Mouse (Mus musculus) G1E (cell line): ENCODE measurements around the gene Pgbd5. TPM values are rescaled to one million over a fixed set of nuclear protein-coding genes. Genes with fewer than 3 reads are reported as not detected.

Experiments used
- ATAC-seq: 2 replicates; pipeline ENCODE4 v1.8.0; 2016; ENCODE audit warnings: mild to moderate bottlenecking; ENCODE audit not compliant: insufficient number of reproducible peaks, poor library complexity, low FRiP score, severe bottlenecking; ENCODE audit errors: extremely low read depth
- DNase-seq: peaks from one replicate; pipeline ENCODE4 v3.0.0; 2012; ENCODE audit warnings: low spot score
- H3K27me3 ChIP-seq: 2 replicates; pipeline ENCODE4 v1.6.1; 2012; ENCODE audit warnings: mild to moderate bottlenecking, low read length, inconsistent platforms; ENCODE audit not compliant: insufficient read depth
- H3K36me3 ChIP-seq: replicated peaks from 2 replicates; pipeline ENCODE3; 2012; ENCODE audit warnings: mild to moderate bottlenecking, inconsistent platforms
- H3K4me1 ChIP-seq: 2 replicates; pipeline ENCODE4 v1.6.1; 2012; ENCODE audit warnings: low read depth, low read length, inconsistent platforms, mixed read lengths; ENCODE audit not compliant: insufficient read depth
- H3K4me3 ChIP-seq: 2 replicates; pipeline ENCODE4 v1.5.1; 2012; ENCODE audit warnings: low read depth, mild to moderate bottlenecking, inconsistent platforms, low read length, moderate library complexity, mixed read lengths
- H3K9me3 ChIP-seq: replicated peaks from 2 replicates; pipeline ENCODE4 v1.6.1; 2012; ENCODE audit warnings: inconsistent platforms
- CTCF ChIP-seq: IDR thresholded peaks from 2 replicates; pipeline ENCODE4 v1.5.1; 2012; ENCODE audit warnings: low read depth, low read length, inconsistent platforms, mixed read lengths
- GATA1 ChIP-seq: IDR thresholded peaks from 2 replicates; pipeline ENCODE4 v1.6.1; 2012; ENCODE audit warnings: borderline replicate concordance, low read length, inconsistent platforms, mixed read lengths
- GATA2 ChIP-seq: IDR thresholded peaks from 2 replicates; pipeline ENCODE4 v1.6.1; 2012; ENCODE audit warnings: low read depth, low read length, inconsistent platforms, borderline replicate concordance
- POLR2AphosphoS5 ChIP-seq: IDR thresholded peaks from 2 replicates; pipeline ENCODE4 v1.6.1; 2012; ENCODE audit warnings: low read depth, low read length, inconsistent platforms; ENCODE audit not compliant: insufficient replicate concordance
- TAL1 ChIP-seq: conservative IDR thresholded peaks from 2 replicates; pipeline ENCODE4 v1.6.1; 2012; ENCODE audit warnings: low read depth, low read length, inconsistent platforms, mixed read lengths
- polyA plus RNA-seq: library from polyadenylated mRNA; stranded (reverse); fragments of >175 nt; gene quantifications from 2 replicates; pipeline ENCODE4 v1.2.3, GENCODE M21; 2012
- total RNA-seq, 2 experiments: library from RNA; stranded (forward) in 1 of 2; stranded (reverse) in 1 of 2; fragments of 200-1000 nt in 1 of 2; fragments of >200 nt in 1 of 2; fragmentation: Nextera tagmentation in 1 of 2; gene quantifications; 2 replicates each; pipeline ENCODE4 v1.2.3; 2014 to 2017

Pgbd5 gene
- total and polyA plus RNA-seq, 3 experiments = 0.22 TPM; not detected in 2

DNA sequence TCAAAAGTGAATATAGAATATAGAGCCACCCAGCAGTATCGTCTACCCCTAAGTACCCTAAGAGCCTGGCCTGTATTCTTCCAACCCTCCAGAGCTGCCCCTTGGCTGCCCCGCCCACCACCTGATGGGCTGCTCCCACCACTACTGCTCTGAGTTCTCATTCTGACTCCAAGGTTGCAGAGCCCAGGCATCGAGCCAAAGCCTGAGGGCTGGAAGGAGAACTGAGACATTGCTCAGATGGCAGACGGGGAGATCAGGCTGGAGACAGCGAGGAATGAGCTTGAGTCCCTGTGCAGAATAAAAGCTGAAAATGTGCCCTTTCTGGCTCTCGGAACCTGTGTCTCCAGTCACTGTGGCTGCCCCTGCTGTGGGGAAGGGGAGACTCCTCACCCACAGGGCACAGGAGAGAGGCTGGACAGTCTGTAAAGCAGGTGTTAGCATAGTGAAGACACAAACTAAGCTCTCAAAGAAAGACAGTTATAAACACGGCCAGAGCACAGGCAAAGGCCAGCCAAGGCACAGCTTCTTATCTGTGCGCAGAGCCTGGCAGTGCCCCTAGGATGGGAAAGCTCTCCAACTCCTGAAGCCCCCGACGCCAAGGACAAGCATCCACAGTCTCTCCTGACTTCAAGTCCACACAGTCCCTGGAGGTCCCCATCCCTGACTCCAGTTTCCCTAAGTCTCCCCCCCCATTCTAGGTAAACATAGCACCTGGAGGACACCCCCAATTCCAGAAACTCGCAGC is 42.0 kb downstream of the Pgbd5 start:
- no peak for ATAC-seq
- H3K27me3 ChIP-seq = peaks cover 3% of the 10 kb centered on the region; the same call in 1 of the 2 replicates
- DNase-seq = no peak
- no peak for TF ChIP-seq TAL1
- no peak for TF ChIP-seq CTCF
- TF ChIP-seq GATA1 = no peak
- no peak for TF ChIP-seq GATA2
- TF ChIP-seq POLR2AphosphoS5 = no peak
- no peaks in the 10 kb centered on the region for H3K36me3 ChIP-seq
- peaks cover 41% of the 10 kb centered on the region for H3K9me3 ChIP-seq
- H3K4me3 ChIP-seq = no peak overlapping the region
- no peaks in the 10 kb centered on the region for H3K4me1 ChIP-seq

DNA sequence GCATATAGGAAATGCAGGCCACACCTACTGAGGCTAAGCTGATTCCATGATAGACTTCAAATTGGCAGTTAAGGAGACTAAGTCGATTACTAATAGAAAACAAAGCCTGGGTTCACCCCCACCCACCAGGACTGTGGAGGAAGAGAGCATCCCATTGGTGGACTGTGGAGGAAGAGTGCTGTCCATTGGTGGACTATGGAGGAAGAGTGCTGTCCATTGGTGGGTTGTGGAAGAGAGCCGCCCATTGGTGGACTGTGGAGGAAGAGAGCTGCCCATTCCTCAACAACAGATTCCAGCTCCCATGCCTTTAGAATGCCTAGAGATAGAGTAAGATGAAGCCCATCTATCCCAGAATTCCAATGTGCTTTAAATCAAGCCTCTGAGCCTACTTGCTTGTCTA is 42.9 kb downstream of the Pgbd5 start:
- H3K4me1 ChIP-seq = no peaks in the 10 kb centered on the region
- no peak overlapping the region for H3K4me3 ChIP-seq
- DNase-seq (no peak), ATAC-seq (no peak)
- H3K27me3 ChIP-seq = peaks cover 3% of the 10 kb centered on the region; the same call in 1 of the 2 replicates
- H3K36me3 ChIP-seq = no peaks in the 10 kb centered on the region
- TF ChIP-seq GATA1 (no peak), CTCF (no peak), POLR2AphosphoS5 (no peak)
- peaks cover 42% of the 10 kb centered on the region for H3K9me3 ChIP-seq

DNA sequence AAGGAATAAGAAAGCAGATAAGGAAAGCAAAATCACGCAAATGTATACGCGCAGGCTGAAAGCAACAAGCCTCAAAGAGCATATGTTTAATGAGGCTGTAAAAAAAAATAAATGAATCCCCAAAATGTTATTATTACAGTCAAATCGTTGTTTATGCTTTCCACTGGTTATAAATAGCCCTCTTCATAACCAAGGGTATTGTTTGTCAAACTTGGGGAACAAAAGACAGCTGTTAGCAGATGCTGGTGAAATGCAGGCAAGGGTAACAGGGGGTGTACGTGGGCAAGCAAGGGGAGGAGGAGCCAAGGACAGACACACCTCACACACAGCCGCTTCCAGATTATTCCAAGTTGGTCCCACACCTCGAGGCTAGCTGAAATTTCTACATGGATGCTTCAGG is 44.1 kb downstream of the Pgbd5 start:
- peaks cover 39% of the 10 kb centered on the region for H3K9me3 ChIP-seq
- DNase-seq (no peak), ATAC-seq (no peak)
- peaks cover 3% of the 10 kb centered on the region; the same call in 1 of the 2 replicates for H3K27me3 ChIP-seq
- no peaks in the 10 kb centered on the region for H3K4me1 ChIP-seq
- TF ChIP-seq GATA2 (no peak), CTCF (no peak), POLR2AphosphoS5 (no peak), GATA1 (no peak), TAL1 (no peak)
- no peaks in the 10 kb centered on the region for H3K36me3 ChIP-seq
- no peak overlapping the region for H3K4me3 ChIP-seq

DNA sequence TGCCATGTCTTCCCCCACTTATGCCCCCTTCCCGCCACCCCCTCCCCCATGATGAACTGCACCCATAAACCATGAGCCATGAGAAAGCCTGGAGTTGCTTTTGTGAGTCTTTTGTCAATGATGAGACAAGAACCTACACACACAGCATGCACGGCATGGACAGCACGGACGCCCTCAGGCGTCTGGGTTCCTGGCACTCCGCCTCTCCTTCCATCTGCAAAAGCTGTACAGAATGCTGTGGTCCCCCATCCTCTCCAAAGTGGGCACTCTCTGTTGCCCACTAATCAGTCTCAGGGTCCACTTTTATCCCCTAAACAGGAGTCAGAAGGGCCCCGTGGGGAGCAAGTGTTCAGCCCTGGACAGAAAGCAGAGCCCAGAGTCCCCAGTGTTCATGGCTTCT is 44.5 kb downstream of the Pgbd5 start:
- Histone ChIP-seq H3K27me3 (peaks cover 3% of the 10 kb centered on the region; the same call in 1 of the 2 replicates), H3K4me1 (no peaks in the 10 kb centered on the region), H3K36me3 (no peaks in the 10 kb centered on the region), H3K4me3 (no peak overlapping the region), H3K9me3 (peaks cover 39% of the 10 kb centered on the region)
- TF ChIP-seq GATA1 (no peak), POLR2AphosphoS5 (no peak), GATA2 (no peak), CTCF (no peak), TAL1 (no peak)
- ATAC-seq = no peak
- no peak for DNase-seq

DNA sequence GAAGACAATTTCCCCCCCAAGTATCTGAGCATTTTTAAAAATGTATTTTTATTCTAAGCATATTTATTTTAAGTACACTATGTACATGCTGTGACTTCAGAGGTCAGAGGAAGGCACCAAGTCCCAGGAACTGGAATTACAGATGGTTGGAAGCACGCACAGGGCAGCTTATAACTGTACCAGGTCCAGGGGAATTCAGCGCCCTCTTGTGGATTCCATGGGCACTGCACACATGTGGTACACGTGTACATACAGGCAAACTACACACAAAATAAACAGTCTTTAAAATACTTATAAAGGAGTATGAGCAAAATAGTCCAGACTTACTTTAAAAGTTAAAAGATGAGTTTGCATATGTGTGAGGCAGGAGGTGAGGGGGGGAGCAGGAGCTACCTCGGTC is 45.5 kb downstream of the Pgbd5 start:
- ATAC-seq (no peak), DNase-seq (no peak)
- Histone ChIP-seq H3K4me3 (no peak overlapping the region), H3K4me1 (no peaks in the 10 kb centered on the region), H3K36me3 (no peaks in the 10 kb centered on the region), H3K27me3 (peaks cover 3% of the 10 kb centered on the region; the same call in 1 of the 2 replicates), H3K9me3 (peaks cover 42% of the 10 kb centered on the region)
- no peak; the same call in 1 of the 2 replicates for TF ChIP-seq CTCF
- TF ChIP-seq TAL1 = no peak
- TF ChIP-seq GATA1 = no peak
- TF ChIP-seq POLR2AphosphoS5 = no peak
- no peak for TF ChIP-seq GATA2

DNA sequence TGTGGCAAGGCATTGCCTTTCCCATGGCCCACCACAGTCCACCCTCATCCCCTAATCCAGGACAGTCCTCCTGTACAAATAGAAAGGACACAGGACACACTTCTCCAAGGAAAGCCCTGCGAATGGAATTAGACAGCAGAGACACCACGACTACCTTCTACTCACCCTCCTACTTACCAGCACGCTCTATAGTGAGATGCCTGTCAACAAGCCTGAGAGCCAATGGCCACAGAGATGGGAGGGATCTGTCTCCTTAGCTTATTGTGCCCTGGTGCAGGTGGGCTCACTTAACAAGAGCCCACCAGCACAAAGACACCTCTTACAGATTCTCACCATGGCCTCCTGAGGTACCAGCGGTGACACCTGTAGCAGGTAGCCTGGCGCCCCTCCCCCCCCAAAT is 46.4 kb downstream of the Pgbd5 start:
- Histone ChIP-seq H3K27me3 (peaks cover 3% of the 10 kb centered on the region; the same call in 1 of the 2 replicates), H3K9me3 (peaks cover 44% of the 10 kb centered on the region), H3K36me3 (no peaks in the 10 kb centered on the region), H3K4me1 (no peaks in the 10 kb centered on the region), H3K4me3 (no peak overlapping the region)
- DNase-seq = no peak
- TF ChIP-seq POLR2AphosphoS5 (no peak), CTCF (no peak), TAL1 (no peak), GATA2 (no peak), GATA1 (no peak)
- ATAC-seq = no peak
